Mouse (Mus musculus): Measurements from ENCODE around the gene Elf1. TPM values are rescaled to one million over a fixed set of nuclear protein-coding genes. Genes with fewer than 3 reads are reported as not detected.

The Elf1 gene
- total RNA-seq, 4 experiments from 2014 or later = 3.0 to 4.3 (median 4.0) TPM

Small RNAs within 50 kb of the gene (microRNA-seq; reads per million reads assigned to microRNA genes)
- gene Gm27857 = not detected

Other genes starting within 250 kb of the Elf1 start
- not detected for gene Zfp957, start 233.8 kb upstream of the Elf1 start, total RNA-seq (2022)
- gene Rgcc, start 179.5 kb upstream of the Elf1 start, total RNA-seq (2022) = 10 to 100 TPM; 40.3 to 72.6 (median 66.7) TPM
- gene Naa16, start 90.4 kb upstream of the Elf1 start, total RNA-seq (2022) = 10 to 100 TPM; 22.9 to 28.9 (median 25.4) TPM
- 10 to 100 TPM in 1 of 4 experiments, 1 to 10 TPM in 3; 9.4 to 10.1 (median 9.6) TPM for gene Mtrf1, start 83.4 kb upstream of the Elf1 start, total RNA-seq (2022)
- gene Kbtbd7, start 54.7 kb upstream of the Elf1 start, total RNA-seq (2022) = 1 to 10 TPM; 5.2 to 6.9 (median 6.0) TPM
- gene Kbtbd6, start 29.4 kb upstream of the Elf1 start, total RNA-seq (2022) = not detected
- 10 to 100 TPM; 18.1 to 23.2 (median 20.3) TPM for gene Wbp4, start 326 bp downstream of the Elf1 start, total RNA-seq (2022)
- 100 to 1,000 TPM in 2 of 4 experiments, 10 to 100 TPM in 2; 89.1 to 121 (median 109) TPM for gene Sugt1, start 106.5 kb downstream of the Elf1 start, total RNA-seq (2022)
- gene Cnmd, start 181.0 kb downstream of the Elf1 start, total RNA-seq (2022) = under 1 TPM in 3 of 4 experiments, not detected in 1; 0.22 to 0.94 (median 0.83) TPM